Mouse (Mus musculus) heart, adult 8-10 months (tissue): Measurements from ENCODE around the gene Gpr68. TPM values are rescaled to one million over a fixed set of nuclear protein-coding genes. Genes with fewer than 3 reads are reported as not detected.
A peak's percentile ranks its signal among the peaks of the same experiment; 100 is the strongest.

Experiments
- DNase-seq: peaks from one replicate; pipeline ENCODE4 v3.0.0; 2022; ENCODE audit warnings: low spot score
- total RNA-seq, 4 experiments: library from RNA; stranded (reverse); gene quantifications; 2 replicates each; pipeline ENCODE4 v1.2.4; 2022

Gene Gpr68
- total RNA-seq, 4 experiments from 2014 or later, result 0.09 to 0.49 (median 0.28) TPM; not detected in 1

DNA sequence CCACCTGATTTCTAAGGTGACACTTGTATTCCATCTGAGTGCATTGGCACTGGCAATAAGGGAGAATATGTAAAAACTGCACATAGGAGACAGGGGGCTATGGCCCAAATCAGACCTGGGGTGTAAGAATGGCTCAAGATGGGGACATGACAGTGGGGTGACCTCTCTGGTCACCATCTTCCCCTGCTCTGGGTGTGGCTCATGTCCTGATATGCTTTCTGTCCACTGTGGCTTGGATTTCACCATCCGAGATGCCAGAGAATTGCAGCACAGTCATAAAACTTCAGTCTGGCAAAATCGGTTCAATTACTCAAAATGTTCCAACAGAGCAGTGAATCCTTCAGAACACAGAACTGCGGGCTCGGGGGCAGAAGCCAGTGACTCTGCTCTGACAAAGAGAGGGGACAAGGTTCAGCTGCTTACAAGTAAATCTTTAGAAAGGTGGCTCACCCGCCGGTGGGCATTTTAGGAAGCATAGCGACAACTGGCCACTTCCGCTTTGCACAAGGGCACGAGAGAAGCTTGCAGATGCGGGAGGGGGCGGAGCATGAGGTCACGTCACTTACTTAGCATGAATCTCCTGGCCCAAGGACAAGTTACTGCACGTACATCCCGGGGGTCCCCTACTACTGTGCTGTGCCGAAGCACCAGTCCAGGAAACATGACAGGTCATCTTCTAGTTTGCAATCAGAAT lies 16.8 kb upstream of the Gpr68 start:
- DNase-seq, result no peak

DNA sequence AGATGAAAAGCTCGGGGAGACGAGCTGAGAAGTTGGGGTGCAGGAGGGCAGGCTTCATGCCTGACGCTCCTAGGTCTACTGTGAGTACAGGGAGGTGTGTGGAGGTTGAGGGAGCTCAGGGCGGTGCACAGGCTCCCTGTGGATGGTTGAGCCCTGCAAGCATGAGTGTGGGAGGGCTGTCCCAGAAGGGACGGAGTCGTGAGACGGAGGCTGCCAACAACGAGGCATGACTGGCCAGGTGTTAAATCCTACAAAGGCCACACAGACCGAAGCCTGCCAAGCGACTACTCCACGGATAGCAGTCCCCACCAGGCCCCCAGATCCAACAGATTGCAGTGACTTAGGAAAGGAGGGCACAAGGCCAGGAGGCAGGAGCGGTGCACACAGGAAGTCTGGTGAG lies 2.7 kb upstream of the Gpr68 start:
- no peak for DNase-seq

DNA sequence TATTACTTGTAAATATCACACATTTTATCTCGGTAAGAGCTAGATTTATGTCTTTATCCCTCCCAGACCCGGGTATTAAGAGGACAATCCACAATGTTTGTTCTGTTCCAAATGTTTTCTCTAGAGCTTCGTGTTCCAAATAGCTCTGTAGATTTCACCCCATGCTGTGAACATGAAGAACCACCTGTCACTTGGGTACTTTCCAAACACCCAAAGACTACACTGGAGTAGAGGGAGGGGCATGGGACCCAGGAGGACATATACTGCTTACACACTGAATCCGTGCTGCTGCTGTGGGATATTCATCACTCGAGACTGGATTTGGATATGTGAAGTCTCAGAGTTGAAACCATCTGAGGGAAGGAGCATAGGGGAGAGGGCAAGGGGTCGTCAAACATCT lies 1.8 kb upstream of the Gpr68 start:
- DNase-seq, result no peak

DNA sequence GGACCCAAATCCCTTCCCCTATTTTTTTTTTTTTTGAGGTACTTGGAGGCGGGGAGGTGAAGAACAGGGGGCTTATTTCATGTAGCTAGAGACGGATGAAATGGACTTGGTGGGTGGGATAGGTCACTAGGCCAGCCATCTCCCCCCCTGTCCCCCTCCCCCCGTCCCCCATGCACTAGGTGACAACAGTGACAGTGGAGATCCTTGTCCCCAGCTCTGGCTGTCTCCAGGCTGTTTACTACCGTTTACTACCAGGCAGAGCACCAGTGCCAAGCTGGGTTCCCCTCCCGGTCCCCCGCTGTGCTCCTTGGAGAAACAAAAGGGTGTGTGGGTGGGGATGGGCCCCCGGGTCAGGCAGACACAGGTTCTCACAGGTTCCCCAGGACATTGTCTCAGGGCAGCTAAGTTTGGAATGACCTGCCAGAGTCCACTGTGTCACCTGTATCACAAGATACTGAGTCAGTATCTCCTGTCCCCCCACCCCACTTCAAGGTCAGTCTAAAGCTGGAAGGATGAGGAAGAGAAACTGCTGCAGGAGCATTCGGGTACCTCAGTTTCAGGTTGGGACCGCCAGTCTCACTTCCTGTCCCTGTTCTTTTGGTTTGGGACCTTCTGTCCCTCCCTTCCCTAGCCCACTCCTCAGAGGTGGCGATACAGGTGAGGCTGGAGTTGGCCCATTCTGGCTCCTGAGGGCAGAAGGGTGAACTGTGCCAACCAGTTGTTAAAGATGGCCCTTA lies 468 bp upstream of the Gpr68 start:
- DNase-seq, result no peak

DNA sequence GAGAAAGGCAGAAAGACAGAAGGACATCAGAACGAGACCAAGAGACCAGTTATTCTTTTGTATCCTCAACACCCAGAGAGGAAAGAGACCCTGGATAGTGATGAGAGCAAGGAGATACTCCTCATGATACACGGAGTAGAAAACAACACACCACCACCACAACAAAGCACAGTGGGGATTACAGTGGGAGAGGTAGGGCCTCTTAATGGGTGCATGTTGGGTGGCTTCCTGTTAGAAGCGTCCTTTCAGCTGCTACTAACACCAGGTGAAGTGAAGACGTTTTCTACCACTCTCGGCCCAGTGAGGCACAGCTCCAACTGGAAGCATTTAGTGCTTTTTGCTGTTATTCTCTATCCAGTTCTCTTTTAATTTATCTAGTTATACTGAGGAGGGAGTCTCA lies 1.1 kb downstream of the Gpr68 start:
- no peak for DNase-seq

DNA sequence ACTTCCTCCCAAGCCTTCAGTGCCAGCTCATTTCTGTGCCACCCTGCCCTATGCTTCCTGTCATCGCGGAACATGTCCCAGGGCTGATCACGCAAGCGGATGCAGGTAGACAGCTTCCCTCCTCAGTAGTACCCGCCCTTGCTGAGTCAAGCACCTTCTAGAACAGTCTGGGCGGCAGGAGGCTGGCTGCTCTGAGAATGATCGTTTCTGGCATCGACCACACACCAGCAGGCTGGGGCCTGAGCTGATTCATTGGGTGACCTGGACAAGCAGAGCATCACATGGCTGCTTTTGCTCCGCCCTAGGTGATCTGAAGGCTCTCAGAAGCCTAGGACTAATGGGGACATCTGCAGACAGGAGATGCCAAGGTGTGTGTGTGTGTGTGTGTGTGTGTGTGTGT lies 4.2 kb downstream of the Gpr68 start:
- no peak for DNase-seq

DNA sequence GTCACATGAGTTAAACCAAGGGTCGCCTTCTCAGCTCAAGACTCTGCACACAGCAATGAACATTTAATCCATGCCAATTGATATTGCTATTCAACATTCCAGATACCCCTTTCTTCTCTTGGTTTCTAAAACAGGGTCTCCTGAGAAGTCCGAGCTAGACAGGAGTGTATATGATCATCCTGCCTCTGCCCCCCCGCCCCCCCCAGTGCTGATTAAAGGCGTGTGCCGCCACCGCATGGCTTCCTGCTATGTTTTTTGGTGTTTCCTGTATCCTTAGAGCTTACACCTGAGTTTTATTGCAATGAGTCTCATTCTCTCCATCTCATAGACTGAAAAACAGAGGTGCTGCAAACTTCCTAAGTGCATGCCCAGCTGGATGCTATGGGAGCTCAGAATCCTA lies 6.6 kb downstream of the Gpr68 start:
- no peak for DNase-seq

DNA sequence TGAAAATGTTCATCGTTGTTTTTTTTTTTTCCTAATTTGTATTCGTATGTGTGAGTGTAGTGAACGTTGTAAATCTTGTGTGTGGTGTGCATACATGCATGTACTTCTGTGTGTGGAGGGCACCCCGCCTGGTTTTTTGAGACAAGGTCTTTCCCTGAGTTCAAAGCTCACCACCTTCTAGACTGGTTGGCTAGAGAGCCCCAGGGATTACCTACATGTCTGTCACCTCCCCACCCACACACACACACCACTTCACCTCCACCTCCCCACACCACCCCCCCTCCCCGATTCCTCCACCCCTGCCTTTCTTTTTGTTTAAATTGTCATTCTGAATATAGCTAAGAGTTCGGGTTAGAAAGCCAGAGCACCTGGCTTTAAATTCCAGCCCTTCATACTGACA lies 7.1 kb downstream of the Gpr68 start:
- no peak for DNase-seq

DNA sequence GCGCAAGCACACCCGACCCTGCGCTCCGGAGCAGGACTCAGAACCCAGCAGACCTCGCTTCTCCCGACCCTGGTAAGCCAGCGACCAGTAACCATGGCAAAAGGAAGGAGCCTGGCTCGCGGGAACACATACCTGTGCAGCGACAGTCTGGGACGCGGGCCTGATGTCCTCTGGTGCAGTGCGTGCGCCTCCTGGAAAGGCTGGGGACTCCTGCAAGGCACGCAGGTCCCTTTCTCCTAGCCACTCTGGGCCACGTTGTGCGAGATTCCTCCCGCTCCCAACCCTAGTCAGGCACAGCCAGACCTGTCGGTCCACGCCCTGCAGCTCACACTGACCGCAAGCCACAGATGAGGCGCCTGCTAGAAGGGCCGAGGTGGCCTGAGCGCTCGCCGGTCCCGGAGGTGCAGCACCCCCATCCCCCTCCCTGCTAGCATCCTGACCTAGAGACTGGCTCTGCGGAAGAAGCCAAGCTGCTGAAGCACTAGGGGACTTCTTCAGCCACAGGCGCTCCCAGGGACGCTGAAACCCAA lies 8.8 kb downstream of the Gpr68 start:
- no peak for DNase-seq

DNA sequence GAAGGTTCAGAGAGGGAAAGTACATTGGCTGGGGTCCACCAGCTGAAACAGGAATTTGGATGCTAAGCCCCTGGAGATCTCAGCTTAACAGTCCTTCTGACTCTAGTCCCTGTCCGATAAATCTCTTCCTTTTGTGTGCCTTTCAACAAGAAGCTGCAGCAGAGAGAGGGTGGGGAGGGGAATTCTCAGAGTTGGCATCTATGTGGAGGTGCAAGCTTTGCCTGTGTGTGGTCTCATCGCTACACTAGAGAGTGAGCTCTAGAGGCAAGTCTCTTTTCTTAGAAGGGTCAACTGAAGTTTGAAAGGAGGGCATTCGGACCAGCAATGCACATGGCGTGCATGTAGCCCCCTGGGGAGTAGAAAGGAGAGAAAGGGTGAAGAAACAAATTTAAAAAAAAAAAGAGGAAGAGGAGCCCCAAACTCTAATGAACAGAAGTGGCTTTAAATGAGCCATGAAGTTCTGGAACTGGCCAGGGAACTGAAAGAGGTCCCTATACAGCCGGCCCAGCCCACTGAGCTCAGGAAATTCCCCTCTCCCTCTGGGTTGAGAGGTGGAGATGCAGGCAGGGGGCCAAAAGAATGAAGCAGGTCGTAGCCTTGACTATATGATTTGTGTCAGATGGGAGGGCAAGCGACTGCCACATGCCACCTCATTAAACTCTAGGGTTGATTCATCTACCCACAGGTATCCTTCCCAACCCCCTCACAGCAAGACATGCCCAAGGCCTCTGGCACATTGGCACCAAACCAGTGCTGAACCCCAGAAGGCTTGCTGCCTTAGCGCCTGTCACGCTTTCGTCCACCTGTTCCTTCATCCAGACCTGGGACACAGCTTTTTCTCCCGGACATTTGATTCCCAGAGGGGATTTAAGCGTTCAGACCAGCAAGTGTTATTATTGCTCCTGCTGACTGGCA lies 10.0 kb downstream of the Gpr68 start:
- DNase-seq, result no peak

DNA sequence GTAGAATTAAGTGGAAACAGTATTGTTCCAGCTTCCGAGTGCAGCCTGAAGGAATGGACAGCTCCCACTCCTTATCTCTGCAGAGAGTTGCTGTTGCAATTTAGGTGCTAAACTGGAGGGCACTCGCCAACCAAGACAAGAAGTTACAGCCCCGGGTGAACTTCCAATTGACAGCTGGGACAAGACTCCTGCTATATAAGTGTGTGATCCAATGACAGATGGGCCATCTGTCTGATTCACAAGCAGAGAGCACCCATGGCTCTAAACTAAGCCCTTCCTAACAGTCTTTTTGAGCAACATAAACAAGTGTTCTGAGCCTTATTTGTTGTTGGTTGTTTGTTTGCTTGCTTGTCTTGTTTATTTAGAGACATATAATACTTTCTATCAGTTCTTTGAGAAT lies 11.3 kb downstream of the Gpr68 start:
- DNase-seq, result no peak

DNA sequence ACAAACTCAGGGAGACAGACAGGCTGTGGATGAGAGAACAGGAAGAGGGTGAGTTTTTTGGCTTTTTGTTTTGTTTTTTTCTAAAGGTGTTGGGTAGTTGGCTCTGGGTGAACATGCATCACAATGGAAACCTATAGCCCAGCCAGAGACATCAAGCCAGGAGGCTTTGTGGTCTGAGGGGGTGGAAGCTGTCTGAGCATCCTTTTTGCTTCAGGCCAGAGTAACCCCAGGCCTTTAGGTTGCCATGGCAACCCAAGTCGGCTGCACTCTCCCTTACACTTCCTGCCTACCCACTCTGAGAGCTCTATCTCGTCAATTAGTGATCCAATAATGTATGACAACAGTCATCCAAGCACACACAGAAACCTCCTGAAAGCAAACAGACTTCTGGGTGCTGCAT lies 12.5 kb downstream of the Gpr68 start:
- DNase-seq, result no peak

DNA sequence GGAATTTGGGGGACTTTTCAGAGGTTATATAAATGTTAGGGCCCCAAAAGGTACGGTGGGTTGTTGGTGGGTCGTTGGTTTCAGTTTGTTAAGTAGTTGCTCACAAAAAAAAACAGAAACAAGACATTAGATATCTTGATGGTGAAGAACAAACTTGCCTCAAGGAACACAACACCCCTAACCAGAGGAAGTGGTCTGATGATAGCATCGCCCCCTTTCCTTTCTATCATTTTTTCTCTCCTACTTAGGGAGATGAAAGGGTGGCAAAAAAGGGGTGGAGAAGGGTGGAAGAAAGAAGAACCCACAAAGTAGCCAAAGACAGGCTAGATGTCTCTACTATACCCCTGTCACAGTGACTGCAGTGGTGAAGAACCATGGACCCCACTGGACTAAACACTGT lies 17.4 kb downstream of the Gpr68 start:
- DNase-seq, result no peak

DNA sequence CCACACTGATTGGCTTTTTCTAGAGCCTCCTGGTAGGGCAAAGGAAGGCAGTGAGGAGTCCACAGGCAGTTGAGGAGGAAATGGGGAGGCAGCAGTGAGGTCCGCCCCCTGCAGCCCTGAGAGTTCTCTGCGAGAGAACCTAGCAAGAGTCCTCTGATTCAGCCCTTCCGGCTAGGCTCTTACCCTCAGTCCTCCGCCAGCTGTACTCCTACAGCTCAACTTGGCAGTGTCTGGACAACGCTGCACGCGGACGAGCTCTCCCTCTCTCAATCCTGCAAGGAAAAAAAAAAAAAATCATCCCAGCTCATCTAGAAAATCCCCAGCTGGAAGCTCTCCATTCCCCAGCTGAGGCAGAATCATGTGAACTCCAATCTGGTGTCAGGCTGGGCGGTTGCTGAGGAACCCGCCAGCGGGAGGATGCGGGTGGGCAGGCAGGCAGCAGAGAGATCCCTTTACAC lies 20.2 kb downstream of the Gpr68 start:
- DNase-seq, result peak; percentile 19

DNA sequence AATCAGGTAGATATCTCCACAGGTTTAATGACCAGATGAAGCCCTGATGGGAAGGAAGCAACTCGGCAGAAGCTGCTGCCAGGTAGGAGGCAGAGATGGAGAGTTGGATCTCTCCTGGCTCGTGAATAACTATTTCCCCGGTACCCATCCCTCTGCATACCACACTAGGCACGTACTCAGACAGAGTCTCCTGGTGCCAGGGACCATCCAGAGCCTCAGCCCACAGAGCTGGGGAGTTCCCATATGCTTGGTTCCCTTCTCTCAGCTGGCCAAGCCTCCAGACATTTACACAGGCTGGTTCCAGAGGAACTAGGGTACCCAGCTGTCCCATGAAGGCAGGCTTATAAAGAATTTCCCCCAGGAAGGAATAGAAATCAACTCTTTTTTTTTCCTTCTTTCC lies 21.1 kb downstream of the Gpr68 start:
- DNase-seq, result no peak

DNA sequence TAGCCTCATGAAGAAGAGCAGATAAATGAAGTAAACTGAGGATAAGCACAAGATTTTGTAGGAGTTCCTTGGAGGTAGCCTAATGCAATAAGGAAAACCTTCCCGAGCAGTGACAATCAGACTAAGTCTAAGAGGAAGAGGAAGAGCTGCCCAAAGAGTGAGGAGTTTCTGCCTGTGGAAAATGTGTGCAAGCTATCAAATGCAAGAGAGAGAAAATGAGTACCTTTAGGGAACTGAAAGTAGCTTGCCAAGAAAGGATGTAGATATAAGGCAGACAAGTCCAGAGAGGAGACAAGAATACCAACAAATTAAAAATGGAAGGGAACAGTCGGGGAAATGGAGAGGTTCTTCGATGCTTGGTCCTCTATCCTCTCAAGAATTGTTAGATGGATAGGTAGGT lies 22.4 kb downstream of the Gpr68 start:
- no peak for DNase-seq

DNA sequence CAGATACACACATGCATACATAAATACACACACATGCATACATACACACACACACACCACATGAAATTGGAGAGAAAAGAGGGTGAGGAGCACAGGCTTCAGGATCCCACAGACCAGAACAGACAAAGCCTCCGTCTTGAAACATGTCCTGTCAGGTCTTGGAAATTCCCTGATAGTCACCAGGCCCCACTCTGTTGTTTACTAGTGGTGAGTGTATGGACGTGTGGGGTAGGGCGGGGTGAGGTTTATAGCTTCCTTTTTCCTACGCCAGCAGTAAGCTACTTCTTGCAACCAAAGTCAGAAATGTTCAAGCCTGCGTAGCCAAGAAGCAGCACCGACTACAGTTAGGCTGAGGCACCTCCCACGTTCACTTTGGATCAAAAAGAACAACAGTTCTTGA lies 24.8 kb downstream of the Gpr68 start:
- DNase-seq, result no peak

DNA sequence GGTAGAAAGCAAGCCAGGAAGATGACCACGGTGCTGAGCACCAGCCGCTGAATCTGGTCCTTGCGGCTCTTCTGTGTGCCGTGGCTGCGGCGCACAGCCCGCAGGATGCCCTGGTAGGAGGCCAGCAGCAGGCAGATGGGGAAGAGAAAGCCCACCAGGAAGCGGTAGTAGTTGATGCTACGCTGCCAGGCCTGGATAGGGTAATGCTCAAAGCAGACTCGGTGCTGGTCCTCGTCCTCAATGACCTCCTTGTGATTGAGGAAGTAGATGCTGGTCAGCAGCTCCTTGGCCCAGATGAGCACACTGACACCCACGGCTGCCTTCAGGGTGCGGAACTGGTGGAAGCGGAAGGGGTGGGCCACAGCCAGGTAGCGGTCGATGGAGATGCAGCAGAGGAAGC lies 29.4 kb downstream of the Gpr68 start:
- no peak for DNase-seq

DNA sequence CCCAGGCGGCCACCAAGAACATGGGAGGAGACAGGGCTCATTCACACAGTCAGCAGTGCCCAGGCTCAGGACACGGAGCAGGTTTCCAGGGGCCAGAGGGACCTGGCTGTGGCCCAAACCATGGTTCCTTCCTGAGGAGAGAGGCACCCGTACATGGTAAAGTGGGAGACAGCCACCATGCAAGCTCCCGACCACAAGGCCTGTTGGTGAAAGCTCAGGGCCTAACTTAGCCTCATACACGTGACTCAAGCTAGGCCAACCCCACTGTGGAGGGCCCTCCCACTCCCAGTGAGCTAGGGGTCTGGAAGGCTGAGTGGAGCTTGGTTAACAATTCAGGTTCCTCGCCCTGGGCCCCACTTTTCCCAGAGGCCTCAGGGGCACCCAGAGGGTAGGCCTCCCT lies 30.1 kb downstream of the Gpr68 start:
- no peak for DNase-seq

DNA sequence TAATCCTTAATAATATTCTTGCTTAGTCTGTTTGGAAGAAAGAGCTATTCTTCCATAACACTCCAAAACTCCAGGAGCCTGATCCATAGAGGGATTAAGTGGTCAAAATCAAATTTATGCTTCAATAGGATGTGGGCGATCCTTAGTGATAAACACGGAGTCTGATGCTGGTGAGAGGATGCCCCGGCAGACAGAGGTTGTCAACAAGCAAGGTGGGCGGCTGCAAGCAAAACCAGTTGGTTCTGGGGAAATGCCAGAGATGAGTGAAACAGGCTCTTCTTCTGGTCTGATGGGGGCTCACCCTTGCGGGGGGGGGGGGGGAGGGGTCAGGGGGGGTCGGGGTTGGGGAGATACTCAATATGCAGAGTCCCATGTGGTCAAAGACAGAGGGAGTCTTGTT lies 32.0 kb downstream of the Gpr68 start:
- no peak for DNase-seq

DNA sequence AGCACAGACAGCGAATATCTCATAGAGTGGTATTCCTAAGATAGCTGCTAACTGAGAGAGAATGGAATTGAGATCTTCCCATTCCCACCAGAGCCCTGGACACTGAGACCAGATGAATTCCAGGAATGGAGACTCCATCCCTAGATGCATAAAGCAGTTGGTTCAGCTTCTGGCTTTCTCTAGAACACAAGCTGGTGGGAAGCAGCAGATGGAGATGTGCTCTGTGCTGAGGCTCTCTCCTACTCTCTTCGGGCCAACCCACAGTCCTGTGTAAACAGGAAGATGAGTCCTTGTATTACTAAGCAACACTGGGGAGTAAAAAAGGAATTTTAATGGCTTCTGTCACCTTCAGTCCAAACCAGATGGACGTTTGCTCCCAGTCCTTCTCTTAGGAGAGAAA lies 32.4 kb downstream of the Gpr68 start:
- no peak for DNase-seq

DNA sequence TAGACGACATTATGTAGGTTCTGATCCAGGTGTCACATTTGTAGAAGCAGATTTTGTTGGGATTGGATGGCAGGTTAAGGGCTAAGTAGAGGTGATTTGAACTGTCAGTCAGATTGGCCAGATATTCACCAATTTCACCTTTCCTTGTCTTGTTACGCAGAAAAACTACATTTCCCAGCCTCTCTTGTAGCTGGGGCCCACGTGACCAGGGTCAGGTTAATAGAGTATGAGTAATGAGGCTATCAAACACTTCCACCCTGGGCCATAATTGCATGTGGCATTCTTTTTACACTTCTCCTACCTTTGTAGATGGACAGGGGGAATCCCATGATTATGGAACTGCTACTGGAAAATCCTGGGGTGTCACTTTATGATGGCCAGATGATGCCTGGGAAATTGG lies 34.4 kb downstream of the Gpr68 start:
- no peak for DNase-seq
